Mouse (Mus musculus): Measurements from ENCODE around the gene Il4ra.

Il4ra gene

GRCm38 (mm10) chr7:125568888-125569287 is 17.0 kb downstream of the Il4ra start:
- in situ Hi-C loops (cut with MboI, MseI) = loop anchor here (10.0 kb wide), 1 partner anchor 56 kb away; no protein-coding TSS in a partner anchor

GRCm38 (mm10) chr7:125571891-125572290 is 20.0 kb downstream of the Il4ra start:
- in situ Hi-C loops (cut with MboI, MseI) = no loop called here

GRCm38 (mm10) chr7:125572737-125573136 is 20.8 kb downstream of the Il4ra start:
- in situ Hi-C loops (cut with MboI, MseI) = no loop called here

GRCm38 (mm10) chr7:125573849-125574248 is 21.9 kb downstream of the Il4ra start:
- in situ Hi-C loops (cut with MboI, MseI) = no loop called here

- in situ Hi-C loops (cut with MboI, MseI) = loop anchor here (5.0 kb wide), 1 partner anchor 103 kb away; no protein-coding TSS in a partner anchor
Measured at GRCm38 (mm10) chr7:125574832-125575231, 22.9 kb downstream of the Il4ra start.

GRCm38 (mm10) chr7:125575738-125576540 is 24.0 kb downstream of the Il4ra start:
- in situ Hi-C loops (cut with MboI, MseI) = loop anchor here (5.0 kb wide), 1 partner anchor 104 kb away; no protein-coding TSS in a partner anchor

GRCm38 (mm10) chr7:125576982-125577381 is 25.1 kb downstream of the Il4ra start:
- in situ Hi-C loops (cut with MboI, MseI) = loop anchor here (5.0 kb wide), 1 partner anchor 105 kb away; no protein-coding TSS in a partner anchor

- in situ Hi-C loops (cut with MboI, MseI) = loop anchor here (5.0 kb wide), 1 partner anchor 105 kb away; no protein-coding TSS in a partner anchor
Measured at GRCm38 (mm10) chr7:125577486-125578088, 25.7 kb downstream of the Il4ra start.

GRCm38 (mm10) chr7:125578106-125578505 is 26.2 kb downstream of the Il4ra start:
- in situ Hi-C loops (cut with MboI, MseI) = loop anchor here (5.0 kb wide), 1 partner anchor 106 kb away; no protein-coding TSS in a partner anchor

- in situ Hi-C loops (cut with MboI, MseI) = loop anchor here (5.0 kb wide), 1 partner anchor 107 kb away; no protein-coding TSS in a partner anchor
Measured at GRCm38 (mm10) chr7:125579545-125580219, 27.8 kb downstream of the Il4ra start.

GRCm38 (mm10) chr7:125580220-125580549 is 28.3 kb downstream of the Il4ra start:
- in situ Hi-C loops (cut with MboI, MseI) = no loop called here

GRCm38 (mm10) chr7:125580625-125581316 is 28.9 kb downstream of the Il4ra start:
- in situ Hi-C loops (cut with MboI, MseI) = no loop called here

- in situ Hi-C loops (cut with MboI, MseI) = no loop called here
Measured at GRCm38 (mm10) chr7:125581317-125581672, 29.4 kb downstream of the Il4ra start.

GRCm38 (mm10) chr7:125583325-125584004 is 31.5 kb downstream of the Il4ra start:
- in situ Hi-C loops (cut with MboI, MseI) = no loop called here

GRCm38 (mm10) chr7:125584005-125584369 is 32.1 kb downstream of the Il4ra start:
- in situ Hi-C loops (cut with MboI, MseI) = no loop called here

GRCm38 (mm10) chr7:125586355-125586754 is 34.4 kb downstream of the Il4ra start:
- in situ Hi-C loops (cut with MboI, MseI) = no loop called here

GRCm38 (mm10) chr7:125588721-125589120 is 36.8 kb downstream of the Il4ra start:
- in situ Hi-C loops (cut with MboI, MseI) = no loop called here

GRCm38 (mm10) chr7:125589896-125590295 is 38.0 kb downstream of the Il4ra start:
- in situ Hi-C loops (cut with MboI, MseI) = loop anchor here (10.0 kb wide), 1 partner anchor 775 kb away; the partner anchor contains the start of gene Lat

- in situ Hi-C loops (cut with MboI, MseI) = loop anchor here (10.0 kb wide), 1 partner anchor 771 kb away; the partner anchor contains the start of gene Lat
Measured at GRCm38 (mm10) chr7:125593831-125594230, 41.9 kb downstream of the Il4ra start.

- in situ Hi-C loops (cut with MboI, MseI) = loop anchor here (10.0 kb wide), 1 partner anchor 768 kb away; the partner anchor contains the start of gene Lat
Measured at GRCm38 (mm10) chr7:125596406-125596805, 44.5 kb downstream of the Il4ra start.

- in situ Hi-C loops (cut with MboI, MseI) = loop anchor here (10.0 kb wide), 1 partner anchor 768 kb away; the partner anchor contains the start of gene Lat
Measured at GRCm38 (mm10) chr7:125597083-125597482, 45.2 kb downstream of the Il4ra start.
